Mouse (Mus musculus): ENCODE data around the gene Prkab1.

GRCm38 (mm10) chr5:116003154-116003553 is 21.2 kb downstream of the Prkab1 start:
- TF ChIP-seq POLR2A (IDR thresholded peaks at IDR 0.05; ENCODE audit: borderline replicate concordance, control insufficient read depth, low read depth, low read length) (no peak), CTCF (IDR thresholded peaks at IDR 0.05; ENCODE audit: control insufficient read depth, insufficient read depth, low read length) (no peak)
